Mouse (Mus musculus) heart, adult 11 months (tissue): ENCODE measurements around the gene Cdan1.
A peak's percentile ranks its signal among the peaks of the same experiment; 100 is the strongest.
"Not testable (repeated sequence)": the region's sequence is repeated elsewhere in the genome, so short reads cannot be mapped to it uniquely, and the experiment has no call there.

Source experiments
- DNase-seq: peaks from one replicate; pipeline ENCODE4 v3.0.0; 2022

The Cdan1 gene

DNA sequence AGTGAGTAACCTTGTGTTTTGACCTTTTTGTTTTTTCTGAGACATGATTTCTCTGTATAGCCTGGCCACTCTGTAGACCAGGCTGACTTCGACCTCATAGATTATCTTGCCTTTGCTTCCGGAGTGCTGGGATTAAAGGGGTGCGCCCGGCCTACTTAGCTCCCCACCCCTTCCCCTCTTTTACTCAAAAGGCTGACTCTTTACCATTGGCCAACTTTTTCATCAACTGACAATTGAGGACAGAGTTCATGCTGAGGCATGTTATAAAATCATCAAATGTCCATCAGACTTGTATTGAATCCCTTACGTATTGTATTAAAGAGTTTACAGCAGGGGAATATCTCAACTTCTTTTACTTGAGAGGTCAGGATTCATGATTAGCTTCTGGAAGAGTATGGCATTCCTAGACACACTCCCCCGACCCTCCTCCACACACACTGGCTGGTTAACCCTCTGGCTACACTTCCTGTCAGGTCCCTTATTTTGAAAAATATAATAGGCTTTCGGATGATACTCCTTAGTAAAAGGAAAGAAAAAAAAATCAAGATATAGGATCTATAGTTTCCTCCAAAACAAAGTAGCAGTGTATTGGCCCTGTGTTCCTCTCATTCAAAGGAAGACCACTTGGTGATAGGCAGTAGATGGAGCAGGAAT lies 117.9 kb downstream of the Cdan1 start:
- DNase-seq, result no peak

DNA sequence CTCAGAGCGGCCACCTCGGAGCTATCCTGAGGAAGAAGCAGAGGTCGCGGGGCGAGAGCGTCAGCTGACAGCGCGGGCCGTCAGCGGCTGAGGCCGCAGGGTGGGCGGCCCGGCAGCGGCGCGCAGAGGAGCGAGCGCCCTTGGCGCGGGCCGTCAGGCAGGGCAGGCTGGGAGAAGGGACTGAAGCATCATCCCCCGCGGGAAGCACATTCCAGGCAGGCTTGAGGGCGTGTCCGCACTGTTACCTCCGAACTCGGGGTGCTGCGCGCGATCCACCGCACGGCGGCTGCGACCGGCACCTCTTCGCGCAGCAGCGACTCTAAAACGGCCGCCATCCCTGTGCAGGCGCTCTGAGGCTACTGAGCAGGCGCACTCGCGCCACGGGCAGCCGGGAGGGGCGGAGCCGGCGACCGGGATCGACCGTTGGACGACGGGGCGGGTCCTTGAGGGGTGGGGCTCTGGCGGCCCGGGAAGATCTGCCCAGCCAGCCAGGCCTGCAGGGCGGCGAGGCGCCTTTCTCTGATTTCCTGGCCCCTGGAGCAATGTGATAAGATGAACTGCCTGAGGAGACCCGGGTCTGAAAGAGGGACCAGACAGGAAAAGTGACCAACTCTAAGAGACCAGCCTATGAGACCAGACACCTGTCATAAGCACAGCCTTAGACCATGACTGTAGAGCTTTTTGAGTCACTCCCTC lies 118.6 kb downstream of the Cdan1 start:
- peak; percentile 99 for DNase-seq

DNA sequence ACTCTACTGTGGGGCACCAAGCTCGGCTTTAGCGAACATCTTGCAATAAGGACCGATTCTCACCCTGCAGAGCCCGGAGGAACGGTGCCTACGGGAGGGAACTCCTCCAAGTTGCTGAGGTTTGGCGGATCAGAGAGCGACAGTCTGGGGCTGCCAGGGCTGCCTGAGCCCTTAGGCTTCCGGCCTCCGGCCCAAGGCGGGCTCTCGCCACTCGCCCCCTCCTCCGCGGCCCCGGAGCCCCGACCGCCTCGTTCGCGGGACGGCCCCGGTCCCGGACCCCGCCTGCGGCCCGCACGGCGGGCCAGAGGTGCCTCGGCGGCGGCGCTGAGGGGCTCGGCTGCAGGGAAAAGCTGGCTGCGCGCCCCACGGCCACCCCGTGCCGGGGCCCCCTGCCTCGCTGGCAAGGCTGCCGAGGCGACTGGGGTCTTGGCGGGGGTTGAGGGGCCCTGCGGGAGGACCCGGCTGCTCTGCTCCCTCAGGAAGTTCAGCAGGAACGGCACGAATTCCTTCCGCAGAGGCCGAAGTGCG lies 119.2 kb downstream of the Cdan1 start:
- no peak for DNase-seq

DNA sequence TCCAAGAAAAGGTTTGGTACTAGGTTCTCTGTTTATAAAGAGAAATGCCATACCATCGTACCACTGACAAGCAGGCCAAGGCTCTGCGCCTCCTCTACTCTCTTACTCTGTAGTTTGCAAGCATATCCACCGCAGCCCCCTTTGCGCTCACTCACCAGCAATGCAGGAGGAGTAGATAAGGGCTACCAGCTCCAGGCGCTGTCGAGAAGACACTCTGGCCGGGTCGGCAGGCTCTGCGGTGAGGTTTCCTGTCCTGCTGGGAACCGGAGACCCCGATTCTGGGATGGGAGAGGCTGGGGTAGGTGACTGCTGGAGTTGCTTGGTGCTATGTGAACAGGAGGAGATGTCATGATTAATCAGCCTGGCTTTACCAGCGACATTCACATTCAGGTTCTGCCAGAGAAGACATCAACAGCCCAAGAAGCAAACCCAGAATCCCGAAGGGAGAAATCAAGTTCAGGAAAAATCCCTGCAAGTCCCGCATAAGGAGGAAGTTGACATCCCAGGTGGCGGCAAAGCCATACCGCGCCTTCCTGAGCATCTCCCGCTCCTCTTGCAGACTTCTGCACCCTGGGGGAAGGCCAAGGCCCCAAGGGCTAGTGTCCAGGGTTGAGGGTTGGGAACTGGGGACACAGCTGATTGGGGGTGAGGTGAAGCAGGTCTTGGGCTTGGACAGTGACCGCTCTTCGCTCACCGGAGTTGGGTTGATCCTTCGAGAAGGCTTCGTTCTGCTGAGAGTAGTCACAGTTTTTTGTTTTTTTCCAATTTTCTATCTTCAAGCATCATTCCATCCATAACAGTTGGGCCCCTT lies 119.9 kb downstream of the Cdan1 start:
- peak; percentile 90 for DNase-seq

- peak; percentile 94 for DNase-seq
Observed at GRCm38 (mm10) chr2:120724176-120724575, 125.8 kb downstream of the Cdan1 start.

GRCm38 (mm10) chr2:120723621-120724020 lies 126.3 kb downstream of the Cdan1 start:
- DNase-seq, result peak; percentile 91

GRCm38 (mm10) chr2:120722491-120722890 lies 127.4 kb downstream of the Cdan1 start:
- DNase-seq, result peak; percentile 91

- DNase-seq, result peak; percentile 61
Observed at GRCm38 (mm10) chr2:120721911-120722310, 128.0 kb downstream of the Cdan1 start.

- peak; percentile 71 for DNase-seq
Observed at GRCm38 (mm10) chr2:120720821-120721220, 129.1 kb downstream of the Cdan1 start.

DNA sequence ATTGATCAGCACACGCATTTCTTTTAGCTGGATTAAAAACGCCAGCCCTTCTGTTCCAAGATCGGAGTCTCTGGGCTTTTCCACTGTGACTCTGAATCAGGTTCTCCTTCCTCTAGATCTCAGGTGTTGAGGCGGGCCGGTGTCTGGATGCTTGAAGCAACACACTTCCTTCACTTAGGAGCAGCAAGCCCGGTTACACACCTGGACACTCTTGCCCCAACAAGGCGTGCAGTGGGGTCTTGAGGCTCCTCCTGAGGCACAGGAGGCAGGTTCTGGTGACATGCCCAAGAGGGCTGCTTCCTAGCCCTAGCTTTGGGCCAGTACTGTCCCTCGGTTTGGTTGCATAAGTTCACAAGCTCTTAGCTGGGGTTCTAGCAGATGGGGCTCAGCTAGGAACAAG lies 131.4 kb downstream of the Cdan1 start:
- peak; percentile 84 for DNase-seq

GRCm38 (mm10) chr2:120713441-120713840 lies 136.5 kb downstream of the Cdan1 start:
- no peak for DNase-seq

GRCm38 (mm10) chr2:120710948-120711347 lies 139.0 kb downstream of the Cdan1 start:
- no peak for DNase-seq

- DNase-seq, result no peak
Observed at GRCm38 (mm10) chr2:120710154-120710553, 139.8 kb downstream of the Cdan1 start.

- no peak for DNase-seq
Observed at GRCm38 (mm10) chr2:120707041-120707440, 142.9 kb downstream of the Cdan1 start.

- no peak for DNase-seq
Observed at GRCm38 (mm10) chr2:120702675-120703074, 147.3 kb downstream of the Cdan1 start.

GRCm38 (mm10) chr2:120700379-120700885 lies 149.5 kb downstream of the Cdan1 start:
- no peak for DNase-seq

DNA sequence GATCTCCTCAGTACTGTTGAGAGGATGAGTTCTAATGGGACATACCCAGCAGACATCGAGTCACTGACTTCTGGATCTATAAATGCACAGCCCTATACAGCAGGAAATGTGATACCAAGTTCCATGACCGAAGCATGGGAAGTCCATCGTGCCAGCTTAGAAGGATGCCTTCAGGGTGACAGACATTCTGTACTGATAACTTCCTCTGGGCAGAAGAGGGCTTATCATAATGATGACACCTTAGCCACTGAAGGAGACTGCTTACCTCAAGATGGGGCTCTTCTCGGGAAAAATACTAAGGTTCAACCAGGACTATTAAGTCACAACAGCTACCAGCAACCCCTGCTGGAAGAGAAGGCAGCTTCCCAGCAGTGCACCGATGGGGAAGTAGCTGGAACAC lies 152.2 kb downstream of the Cdan1 start:
- DNase-seq, result no peak

- not testable (repeated sequence) for DNase-seq
Observed at GRCm38 (mm10) chr2:120681151-120681550, 168.8 kb downstream of the Cdan1 start.

DNA sequence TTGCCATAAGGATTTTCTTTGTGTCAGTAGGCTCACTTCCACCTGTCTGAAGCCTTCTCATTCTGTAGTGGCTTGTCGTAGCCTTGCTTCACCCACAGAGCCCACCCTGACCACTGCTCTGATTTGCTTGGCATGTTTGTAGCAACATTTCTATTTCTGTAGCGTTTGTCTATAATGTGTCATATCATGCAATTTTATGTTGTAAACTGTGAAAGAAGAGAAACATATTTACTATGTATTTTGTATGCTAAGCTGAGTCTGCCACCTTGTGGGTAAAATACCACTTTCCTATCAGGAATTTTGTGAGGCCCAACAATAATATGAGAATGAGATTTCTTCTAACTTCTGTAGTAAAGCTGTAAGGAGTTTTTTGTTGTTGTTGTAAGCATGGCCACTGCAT lies 179.7 kb downstream of the Cdan1 start:
- peak; percentile 33 for DNase-seq

- DNase-seq, result peak; percentile 29
Observed at GRCm38 (mm10) chr2:120667446-120667845, 182.5 kb downstream of the Cdan1 start.
